Mouse (Mus musculus): ENCODE data around the gene Samd4.

DNA sequence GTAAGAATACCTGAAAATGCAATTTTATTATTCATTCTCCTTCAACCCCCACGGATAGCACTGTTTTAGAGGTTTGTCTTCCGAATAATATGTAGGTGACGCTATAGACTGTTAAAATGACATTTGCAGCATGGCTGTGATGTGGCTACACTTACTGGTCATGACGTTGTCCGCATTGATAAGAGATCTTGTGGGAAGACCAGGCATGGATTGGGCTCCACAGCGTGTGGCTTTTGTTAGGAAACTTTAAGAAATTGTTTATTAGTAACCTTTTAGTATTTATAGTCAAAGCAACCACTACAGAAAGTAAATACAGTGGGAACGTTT, 2.7 kb downstream of the Samd4 start:
- no peak for TF ChIP-seq CTCF (IDR thresholded peaks at IDR 0.05; ENCODE audit: low read depth, low read length)
- no peak for TF ChIP-seq EP300 (IDR thresholded peaks at IDR 0.05; ENCODE audit: insufficient read depth, low read depth, low read length)
- TF ChIP-seq POLR2A (IDR thresholded peaks at IDR 0.05; ENCODE audit: insufficient read depth, low read length): no peak
